ENCODE assay signal across 1 mouse cellular context in the genomic region with DNA sequence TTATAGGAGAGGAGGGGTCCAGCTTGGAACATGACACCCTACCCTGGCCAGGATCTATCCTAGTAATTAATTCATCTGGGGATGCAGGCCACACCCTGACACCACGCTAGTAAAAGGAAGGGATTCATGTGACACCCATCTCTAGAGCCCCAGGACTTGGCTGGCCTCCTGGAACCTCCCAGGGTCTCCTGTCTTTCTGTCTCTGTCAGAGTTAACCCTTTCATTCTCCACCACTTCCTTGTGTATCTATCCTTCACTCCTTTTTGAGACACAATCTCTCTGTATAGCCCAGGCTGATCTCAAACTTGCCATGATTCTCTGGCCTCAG.
TF ChIP-seq lines count a peak whose summit lies in the region.

No protein-coding gene starts in this region.

TF ChIP-seq in MEL, 35 proteins besides CTCF, POLR2A, EP300 and RAD21:
- TF ChIP-seq HCFC1 (IDR thresholded peaks at IDR 0.05; ENCODE audit: low read depth, low read length): no peak
- no peak for TF ChIP-seq TBP (IDR thresholded peaks at IDR 0.05; ENCODE audit: low read depth, low read length)
- no peak for TF ChIP-seq BHLHE40 (IDR thresholded peaks at IDR 0.05; ENCODE audit: borderline replicate concordance, low read depth, low read length)
- TF ChIP-seq JUND (IDR thresholded peaks at IDR 0.05; ENCODE audit: low read depth, low read length): no peak
- no peak for TF ChIP-seq ETS1 (IDR thresholded peaks at IDR 0.05; ENCODE audit: low read depth, low read length)
- TF ChIP-seq RCOR1 (IDR thresholded peaks at IDR 0.05; ENCODE audit: low read depth, low read length): no peak
